Mouse (Mus musculus) urinary bladder, postnatal 4 days (tissue): Measurements from ENCODE around the gene Prokr2.

Experiments used
- DNase-seq, 2 experiments: peaks; one replicate each; pipeline ENCODE4 v3.0.0; 2021 to 2022; ENCODE audit warnings: low spot score in 2 of 2

Gene Prokr2

DNA sequence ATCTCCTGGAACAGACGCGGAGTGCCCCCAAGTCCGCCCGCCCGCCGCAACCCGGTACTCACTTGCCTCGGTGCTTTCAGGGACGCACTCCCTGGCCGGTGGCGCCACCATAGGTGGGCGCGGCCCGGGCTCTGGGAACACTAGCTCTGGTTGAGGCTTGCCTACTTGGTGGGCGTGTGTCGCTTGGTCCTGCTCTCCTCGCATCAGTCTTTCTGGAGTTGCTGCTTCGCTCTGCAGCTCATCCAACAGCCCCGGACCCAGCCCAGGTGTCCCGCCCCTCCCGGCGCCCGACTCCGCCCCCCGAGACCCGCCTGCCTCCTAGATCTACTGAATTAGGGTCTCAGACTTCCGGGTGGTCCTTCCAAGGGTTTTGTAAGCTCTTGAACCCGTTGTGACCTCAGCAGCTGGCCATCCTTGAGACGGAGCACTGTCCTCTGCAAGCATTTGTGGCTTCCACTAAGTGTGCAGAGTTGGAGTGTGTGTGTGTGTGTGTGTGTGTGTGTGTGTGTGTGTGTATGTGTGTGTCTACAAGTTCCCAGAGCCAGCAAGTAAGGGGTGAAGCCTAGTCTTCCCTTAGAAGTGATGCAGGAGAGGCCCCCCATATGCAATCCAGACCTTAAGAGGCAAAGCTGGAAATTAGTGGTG is at the start of gene Prokr2:
Gene Prokr2 (minus strand): TSS at position 254 of the 645 bp plus-strand sequence.
- no peak for DNase-seq

GRCm38 (mm10) chr2:132427160-132427941 is 42.1 kb upstream of the Prokr2 start:
- no peak for DNase-seq

GRCm38 (mm10) chr2:132425576-132425975 is 40.3 kb upstream of the Prokr2 start:
- no peak for DNase-seq

DNA sequence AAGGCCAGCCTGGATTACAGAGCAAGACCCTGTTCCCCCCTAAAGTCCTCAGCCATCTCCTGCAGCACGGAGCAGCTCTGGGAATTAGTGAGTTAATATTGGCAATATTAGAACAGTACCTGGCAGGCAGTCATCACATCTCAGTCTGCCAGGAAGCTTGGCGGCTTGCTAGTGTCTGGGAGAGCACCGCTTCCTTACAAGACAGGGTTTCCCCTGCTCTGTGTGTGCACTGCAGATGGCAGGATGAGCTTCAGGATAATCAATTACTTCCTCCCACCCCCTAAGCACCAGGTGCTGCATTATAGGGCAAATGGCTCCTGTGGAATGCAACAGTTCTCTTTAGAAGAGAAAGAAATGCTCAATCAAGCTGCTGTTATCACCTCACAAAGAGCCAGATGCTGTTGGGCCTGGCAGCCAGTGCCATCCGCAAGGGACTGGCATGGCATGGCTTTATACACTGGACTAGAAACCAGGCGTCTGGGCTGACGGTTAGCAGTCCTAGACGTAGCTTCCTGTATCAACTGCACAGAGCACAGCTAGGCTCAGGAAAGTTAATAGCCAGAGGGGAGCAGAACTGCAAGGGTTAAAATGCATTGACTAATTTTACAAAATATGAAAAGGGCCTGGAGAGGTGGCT is 38.3 kb upstream of the Prokr2 start:
- no peak for DNase-seq

DNA sequence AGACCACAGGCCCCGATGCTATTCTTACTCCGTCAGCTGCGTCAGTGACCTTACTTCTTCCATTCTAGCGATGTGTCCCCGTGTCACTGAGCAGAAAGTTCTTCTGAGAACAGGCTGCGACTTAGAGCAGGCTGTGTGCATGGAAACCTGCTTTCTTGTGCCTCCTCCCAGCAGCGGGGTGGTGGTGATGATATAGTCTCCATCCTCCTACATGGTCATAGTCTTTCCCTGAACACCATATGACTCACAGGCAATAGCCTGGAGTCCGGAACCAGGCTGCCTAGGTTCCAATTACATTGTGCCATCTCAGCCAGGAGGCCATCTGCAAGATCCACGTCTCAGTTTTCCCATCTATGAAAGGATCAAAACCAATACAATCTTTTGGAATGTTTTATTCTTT is 37.6 kb upstream of the Prokr2 start:
- DNase-seq = no peak

DNA sequence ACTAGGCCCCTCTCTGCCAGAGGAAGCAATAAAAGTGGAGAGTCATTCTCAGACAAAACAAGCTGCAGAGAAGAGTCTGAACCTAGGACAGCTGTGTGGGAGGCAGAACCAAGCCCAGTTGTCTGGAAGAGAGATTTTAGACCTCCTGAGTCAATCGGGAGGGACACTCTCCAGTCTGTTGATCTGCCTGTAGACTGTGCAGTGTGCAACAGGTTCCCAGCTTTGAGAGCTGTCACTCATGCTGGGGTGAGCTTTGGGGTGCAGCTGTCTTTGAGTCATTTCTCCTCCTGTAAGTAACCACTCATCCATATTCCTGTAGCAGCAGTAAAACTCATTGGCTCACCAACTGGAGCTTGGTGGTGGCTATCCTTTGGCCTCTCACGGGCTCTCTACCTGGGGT is 33.2 kb upstream of the Prokr2 start:
- no peak for DNase-seq

DNA sequence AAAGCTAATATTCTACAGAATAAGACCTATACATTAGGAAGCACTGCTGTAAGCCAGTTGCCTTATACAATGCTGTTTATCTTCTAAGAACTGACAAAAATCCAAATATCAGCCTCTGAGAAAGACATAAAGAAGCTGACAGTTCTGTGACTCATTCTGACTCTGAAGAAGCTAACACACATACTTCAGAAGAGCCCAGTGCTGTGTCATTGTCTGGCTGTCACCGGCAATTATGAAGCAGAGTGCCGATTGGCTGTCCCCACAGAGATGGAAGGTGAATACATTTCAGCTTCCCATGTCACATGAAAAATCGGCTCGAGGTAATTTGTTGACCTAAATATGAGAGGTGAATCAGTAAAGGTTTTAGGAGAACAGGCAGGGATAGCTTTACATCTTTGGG is 24.9 kb upstream of the Prokr2 start:
- DNase-seq = no peak

- DNase-seq = no peak
Measured at GRCm38 (mm10) chr2:132398136-132398535, 12.9 kb upstream of the Prokr2 start.

DNA sequence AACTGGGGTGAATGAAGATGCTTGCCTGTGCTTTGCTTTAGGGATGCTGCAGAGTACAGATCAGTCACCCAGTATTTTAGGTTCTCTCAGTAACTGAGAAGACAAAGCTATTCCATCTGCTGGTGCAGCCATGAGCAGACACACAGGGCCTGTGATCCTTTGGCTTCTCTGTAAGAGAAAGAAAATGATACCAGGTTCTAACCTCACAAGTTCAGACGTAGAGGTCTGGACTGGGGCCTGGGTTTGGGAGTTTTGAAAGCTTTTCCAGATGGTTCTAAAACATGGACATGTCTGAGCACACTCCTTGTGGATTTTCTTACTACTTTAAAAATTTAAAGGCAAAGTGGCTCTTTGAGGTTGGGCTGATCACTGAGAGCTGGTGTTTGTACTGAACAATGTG is 10.5 kb upstream of the Prokr2 start:
- no peak for DNase-seq

DNA sequence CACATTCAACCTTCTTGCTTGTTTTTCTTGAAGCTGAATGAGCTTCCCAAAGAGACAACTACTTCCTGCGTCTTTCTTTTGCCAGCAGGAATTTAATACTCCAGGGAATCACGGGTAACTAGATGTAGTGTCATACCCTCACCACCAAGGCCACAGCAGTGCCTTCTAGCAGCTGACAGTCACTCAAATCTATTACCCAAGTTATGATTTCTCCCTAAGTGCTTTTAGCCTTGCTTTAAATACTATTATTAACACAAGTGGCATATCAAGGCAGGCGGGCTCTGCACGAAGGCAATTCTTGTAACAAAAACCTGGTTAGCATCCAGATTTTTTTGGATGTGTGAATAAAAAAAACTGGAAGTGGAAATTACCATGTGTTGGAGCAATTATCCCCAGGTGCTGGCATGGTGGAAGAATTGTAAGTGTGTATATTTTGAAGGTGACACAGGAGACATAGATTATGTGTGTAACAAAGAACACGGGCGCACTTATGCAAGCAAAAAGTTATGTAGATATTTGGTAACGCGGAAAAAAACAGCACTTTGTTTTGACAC is 5.4 kb upstream of the Prokr2 start:
- no peak for DNase-seq

GRCm38 (mm10) chr2:132389562-132389961 is 4.3 kb upstream of the Prokr2 start:
- no peak for DNase-seq

GRCm38 (mm10) chr2:132384511-132385193 is 595 bp downstream of the Prokr2 start:
- no peak for DNase-seq

- no peak for DNase-seq
Measured at GRCm38 (mm10) chr2:132382308-132382707, 2.9 kb downstream of the Prokr2 start.

GRCm38 (mm10) chr2:132379690-132380089 is 5.6 kb downstream of the Prokr2 start:
- DNase-seq = no peak

DNA sequence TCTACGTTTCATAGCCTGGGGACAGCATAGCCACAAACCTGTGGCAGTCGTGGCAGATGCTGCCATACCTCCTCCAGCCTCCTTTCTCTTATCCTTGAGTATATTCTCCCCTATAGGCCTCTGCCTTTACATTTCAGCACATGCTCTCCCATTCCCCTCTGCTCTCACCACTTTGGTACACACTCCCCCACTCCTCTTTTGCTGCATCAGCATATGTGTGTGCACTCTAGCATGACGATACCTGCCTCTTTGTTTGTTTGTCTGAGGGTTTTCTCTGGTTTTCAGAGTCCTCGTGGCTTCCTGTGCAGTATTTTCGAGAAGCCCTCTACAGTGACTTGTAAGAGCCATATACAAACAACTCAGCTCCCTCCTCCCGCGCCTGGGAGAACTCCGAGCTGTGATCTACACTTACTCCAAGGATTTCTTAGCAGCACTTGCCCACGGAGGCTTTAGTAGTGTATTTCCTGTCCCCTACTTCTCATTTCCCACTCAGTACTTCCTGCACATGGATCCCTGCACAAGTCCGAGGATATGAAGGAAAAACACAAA is 6.6 kb downstream of the Prokr2 start:
- DNase-seq = no peak

DNA sequence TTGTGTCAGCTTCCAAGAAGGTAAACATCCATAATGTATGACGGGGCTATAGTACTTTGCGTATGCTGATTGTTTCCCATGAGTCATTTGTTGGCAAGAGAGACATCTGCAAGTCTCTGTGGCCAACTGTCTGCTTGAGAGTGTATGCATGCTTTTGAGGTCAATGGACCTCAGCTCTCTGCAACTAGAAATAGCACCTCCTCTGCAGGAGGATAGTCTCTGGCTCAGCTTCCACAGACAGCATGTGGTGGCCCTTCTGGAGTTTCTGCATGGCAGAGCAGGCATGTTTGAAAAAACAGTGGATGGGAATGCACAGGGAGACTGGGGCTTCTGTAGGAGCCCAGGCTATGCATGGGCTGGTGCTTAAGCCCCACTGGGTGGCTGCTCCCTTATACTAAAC is 7.8 kb downstream of the Prokr2 start:
- DNase-seq = no peak

- DNase-seq = no peak
Measured at GRCm38 (mm10) chr2:132375721-132376120, 9.5 kb downstream of the Prokr2 start.

- DNase-seq = no peak
Measured at GRCm38 (mm10) chr2:132375135-132375534, 10.1 kb downstream of the Prokr2 start.

DNA sequence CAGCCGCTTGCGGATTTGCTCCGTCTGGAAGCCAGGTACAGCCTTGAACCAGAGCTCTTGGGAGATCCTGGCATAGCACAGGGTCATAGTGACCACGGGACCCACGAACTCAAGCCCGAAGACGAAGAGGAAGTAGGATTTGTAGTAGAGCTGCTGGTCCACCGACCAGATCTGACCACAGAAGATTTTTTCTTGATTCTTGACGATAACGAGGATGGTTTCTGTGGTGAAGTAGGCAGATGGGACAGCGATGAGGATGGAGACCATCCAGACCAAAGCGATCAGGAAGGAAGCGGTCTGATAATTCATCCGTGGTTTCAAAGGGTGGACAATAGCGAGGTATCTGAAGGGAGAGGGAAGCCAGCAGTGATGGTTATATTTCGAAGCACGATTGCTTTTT is 11.5 kb downstream of the Prokr2 start:
- DNase-seq = no peak

GRCm38 (mm10) chr2:132368433-132368832 is 16.8 kb downstream of the Prokr2 start:
- no peak for DNase-seq

GRCm38 (mm10) chr2:132343846-132344245 is 41.4 kb downstream of the Prokr2 start:
- DNase-seq = no peak

- DNase-seq = no peak
Measured at GRCm38 (mm10) chr2:132341293-132341692, 44.0 kb downstream of the Prokr2 start.
